Mouse (Mus musculus) kidney, embryonic 15.5 days (tissue): Measurements from ENCODE around the gene Ugt2b34. TPM values are rescaled to one million over a fixed set of nuclear protein-coding genes. Genes with fewer than 3 reads are reported as not detected.
"Not testable (repeated sequence)": the region's sequence is repeated elsewhere in the genome, so short reads cannot be mapped to it uniquely, and the experiment has no call there.

Experiments used
- ATAC-seq: fragments of 200-750 bp; cut with Nextera tagmentation; replicated peaks from 2 replicates; pipeline ENCODE4 v1.8.0; 2017; ENCODE audit warnings: moderate TSS enrichment; ENCODE audit not compliant: low FRiP score
- H3K27ac ChIP-seq: fragments of 300-500 bp; sonication (generic); 2 replicates; pipeline ENCODE4 v1.5.1; 2015; ENCODE audit warnings: mild to moderate bottlenecking, inconsistent platforms
- H3K27me3 ChIP-seq: fragments of 300-500 bp; sonication (generic); 2 replicates; pipeline ENCODE4 v1.6.1; 2015; ENCODE audit warnings: inconsistent platforms
- H3K36me3 ChIP-seq: fragments of 300-500 bp; sonication (generic); 2 replicates; pipeline ENCODE4 v1.6.1; 2015; ENCODE audit warnings: inconsistent platforms
- H3K4me1 ChIP-seq: fragments of 300-500 bp; sonication (generic); 2 replicates; pipeline ENCODE4 v1.6.1; 2015; ENCODE audit warnings: inconsistent platforms
- H3K4me2 ChIP-seq: fragments of 300-500 bp; sonication (generic); 2 replicates; pipeline ENCODE4 v1.6.1; 2015; ENCODE audit warnings: moderate library complexity, mild to moderate bottlenecking, inconsistent platforms
- H3K4me3 ChIP-seq: fragments of 300-500 bp; sonication (generic); replicated peaks from 2 replicates; pipeline ENCODE4 v1.5.1; 2015; ENCODE audit warnings: mild to moderate bottlenecking, inconsistent platforms
- H3K9ac ChIP-seq: fragments of 300-500 bp; sonication (generic); 2 replicates; pipeline ENCODE4 v1.6.1; 2015; ENCODE audit warnings: mild to moderate bottlenecking, inconsistent platforms
- H3K9me3 ChIP-seq: fragments of 300-500 bp; sonication (generic); replicated peaks from 2 replicates; pipeline ENCODE4 v1.6.1; 2016; ENCODE audit warnings: inconsistent platforms
- WGBS: fragments of 180-500 bp; shearing (Covaris S2); methylation state at CpG from one replicate; pipeline ENCODE4 v1.1.7; 2015; ENCODE audit warnings: mixed read lengths; 5-methylcytosine and 5-hydroxymethylcytosine counted together
- polyA plus RNA-seq: library from polyadenylated mRNA; unstranded; fragments of >200 nt; fragmentation: Nextera tagmentation; extraction: Ambion mirVana; gene quantifications from 2 replicates; pipeline ENCODE4 v1.2.1, GENCODE M21; 2015

Gene Ugt2b34
- polyA plus RNA-seq, 1 experiment from 2014 or later, result 8.5 TPM

- H3K4me2 ChIP-seq, result no peak overlapping the region
- no peaks in the 10 kb centered on the region for H3K9me3 ChIP-seq
- H3K4me3 ChIP-seq, result no peak overlapping the region
- H3K36me3 ChIP-seq, result no peaks in the 10 kb centered on the region
- no peaks in the 10 kb centered on the region for H3K27me3 ChIP-seq
- no peaks in the 10 kb centered on the region for H3K4me1 ChIP-seq
- WGBS, result 19% methylated on average over 1 of the region's 1 CpGs
- H3K27ac ChIP-seq, result no peak overlapping the region
- H3K9ac ChIP-seq, result no peak overlapping the region
- no peak for ATAC-seq
Observed at GRCm38 (mm10) chr5:86857682-86858081, 49.1 kb downstream of the Ugt2b34 start.

- H3K4me2 ChIP-seq, H3K9me3 ChIP-seq, H3K27ac ChIP-seq, ATAC-seq, H3K4me3 ChIP-seq, H3K4me1 ChIP-seq, H3K9ac ChIP-seq, H3K27me3 ChIP-seq, H3K36me3 ChIP-seq: not testable (repeated sequence)
- WGBS, result 73% methylated on average over 13 of the region's 13 CpGs
Observed at GRCm38 (mm10) chr5:86856505-86856904, 50.2 kb downstream of the Ugt2b34 start.

DNA sequence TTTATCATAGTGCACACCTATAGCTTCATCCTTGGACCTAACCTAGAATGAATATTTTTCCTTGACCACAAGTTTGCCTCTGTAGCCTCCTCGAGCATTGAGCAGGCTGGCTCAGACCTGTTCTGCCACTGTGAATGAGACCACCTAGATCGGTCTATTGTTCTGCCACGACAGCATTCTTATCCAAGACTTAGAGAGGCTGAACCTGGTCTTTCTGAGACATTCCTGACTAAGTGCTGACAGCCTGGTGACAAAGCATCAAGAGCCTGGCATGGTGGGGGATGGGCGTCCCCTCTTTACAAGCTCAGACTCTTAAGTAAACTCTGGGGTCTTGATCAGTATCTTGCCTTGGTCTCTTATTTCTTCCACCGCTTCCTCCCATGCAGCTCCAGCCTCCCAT is 55.1 kb downstream of the Ugt2b34 start:
- no peaks in the 10 kb centered on the region for H3K27me3 ChIP-seq
- no peak overlapping the region for H3K9ac ChIP-seq
- WGBS, result 57% methylated on average over 5 of the region's 5 CpGs
- H3K4me3 ChIP-seq, result no peak overlapping the region
- no peaks in the 10 kb centered on the region for H3K4me1 ChIP-seq
- no peak overlapping the region for H3K27ac ChIP-seq
- ATAC-seq, result no peak
- H3K4me2 ChIP-seq, result no peak overlapping the region
- H3K9me3 ChIP-seq, result no peaks in the 10 kb centered on the region
- no peaks in the 10 kb centered on the region for H3K36me3 ChIP-seq

- no peaks in the 10 kb centered on the region for H3K36me3 ChIP-seq
- no peak overlapping the region for H3K27ac ChIP-seq
- no peaks in the 10 kb centered on the region for H3K4me1 ChIP-seq
- no peak overlapping the region for H3K4me3 ChIP-seq
- no peak overlapping the region for H3K4me2 ChIP-seq
- no peak overlapping the region for H3K9ac ChIP-seq
- H3K9me3 ChIP-seq, result no peaks in the 10 kb centered on the region
- no peaks in the 10 kb centered on the region for H3K27me3 ChIP-seq
- no peak for ATAC-seq
Observed at GRCm38 (mm10) chr5:86850104-86850503, 56.6 kb downstream of the Ugt2b34 start.

DNA sequence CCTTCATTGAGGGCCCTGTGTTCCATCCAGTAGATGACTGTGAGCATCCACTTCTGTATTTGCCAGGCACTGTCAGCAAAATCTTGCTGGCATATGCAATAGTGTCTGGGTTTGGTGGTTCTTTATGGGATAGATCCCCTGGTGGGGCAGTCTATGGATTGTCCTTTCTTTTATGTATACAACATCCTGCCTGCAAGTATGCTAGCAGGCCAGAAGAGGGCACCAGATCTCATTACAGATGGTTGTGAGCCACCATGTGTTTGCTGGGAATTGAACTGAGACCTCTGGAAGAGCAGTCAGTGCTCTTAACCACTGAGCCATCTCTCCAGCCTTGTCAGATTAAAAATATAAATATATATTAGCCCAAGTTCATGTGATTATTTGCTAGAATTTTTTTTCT is 65.5 kb downstream of the Ugt2b34 start:
- H3K27me3 ChIP-seq, H3K36me3 ChIP-seq, H3K4me3 ChIP-seq, H3K27ac ChIP-seq, H3K4me2 ChIP-seq, H3K9me3 ChIP-seq, ATAC-seq, H3K9ac ChIP-seq, H3K4me1 ChIP-seq: not testable (repeated sequence)

DNA sequence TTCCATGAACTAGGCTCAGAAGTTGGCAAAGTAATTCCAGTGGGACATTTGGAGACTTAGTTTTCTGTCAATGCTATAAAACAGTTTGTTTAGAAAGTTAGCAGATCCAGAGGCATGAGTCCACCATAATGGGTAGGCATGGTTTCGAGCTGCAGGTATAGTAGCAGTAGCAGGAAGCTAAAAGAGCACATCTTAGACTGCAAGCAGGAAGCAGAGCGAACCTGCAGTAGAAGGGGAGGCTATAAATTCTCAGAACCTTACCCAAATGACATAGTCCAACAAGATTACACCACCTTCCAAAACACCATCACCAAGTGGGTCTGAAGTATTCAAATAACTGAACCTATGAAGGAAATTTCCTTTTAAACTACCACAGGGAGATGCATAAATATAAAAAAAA is 66.5 kb downstream of the Ugt2b34 start:
- H3K4me2 ChIP-seq, result no peak overlapping the region
- no peak overlapping the region for H3K9ac ChIP-seq
- H3K36me3 ChIP-seq, result peaks cover 20% of the 10 kb centered on the region
- no peaks in the 10 kb centered on the region for H3K27me3 ChIP-seq
- WGBS, result 86% methylated on average over 2 of the region's 2 CpGs
- H3K4me1 ChIP-seq, result no peaks in the 10 kb centered on the region
- no peak overlapping the region for H3K4me3 ChIP-seq
- no peak overlapping the region for H3K27ac ChIP-seq
- H3K9me3 ChIP-seq, result no peaks in the 10 kb centered on the region; the same call in 1 of the 2 replicates
- ATAC-seq, result no peak

Other genes starting within 250 kb of the Ugt2b34 start
- not detected in 2 replicates for gene Tmprss11b, start 230.6 kb downstream of the Ugt2b34 start, polyA plus RNA-seq
- not detected in 2 replicates for gene Tmprss11e, start 161.1 kb downstream of the Ugt2b34 start, polyA plus RNA-seq
- 40.3 and 40.7 TPM in 2 replicates for gene Ythdc1, start 102.7 kb downstream of the Ugt2b34 start, polyA plus RNA-seq
- gene Ugt2b1, start 19.6 kb upstream of the Ugt2b34 start, polyA plus RNA-seq, result not detected in 2 replicates
- 0.04 TPM in 1 of 2 replicates, not detected in the other for gene Ugt2b35, start 93.9 kb upstream of the Ugt2b34 start, polyA plus RNA-seq
- 0.39 and 0.46 TPM in 2 replicates for gene Ugt2b36, start 185.6 kb upstream of the Ugt2b34 start, polyA plus RNA-seq
- gene Ugt2b5, start 233.4 kb upstream of the Ugt2b34 start, polyA plus RNA-seq, result 12.8 and 13.5 TPM in 2 replicates